Mouse (Mus musculus) stomach, embryonic 15.5 days (tissue): Measurements from ENCODE around the gene Cipc. TPM values are rescaled to one million over a fixed set of nuclear protein-coding genes. Genes with fewer than 3 reads are reported as not detected.

Experiments
- ATAC-seq: fragments of 200-750 bp; cut with Nextera tagmentation; 2 replicates; pipeline ENCODE4 v1.8.0; 2017; ENCODE audit warnings: low read depth, moderate number of reproducible peaks, moderate TSS enrichment; ENCODE audit not compliant: insufficient read depth, low FRiP score
- H3K27ac ChIP-seq: fragments of 300-500 bp; sonication (generic); 2 replicates; pipeline ENCODE4 v1.5.1; 2015; ENCODE audit warnings: mild to moderate bottlenecking, inconsistent platforms
- H3K27me3 ChIP-seq: fragments of 300-500 bp; sonication (generic); replicated peaks from 2 replicates; pipeline ENCODE4 v1.6.1; 2015; ENCODE audit warnings: inconsistent platforms
- H3K36me3 ChIP-seq: fragments of 300-500 bp; sonication (generic); 2 replicates; pipeline ENCODE4 v1.6.1; 2015; ENCODE audit warnings: inconsistent platforms
- H3K4me1 ChIP-seq: fragments of 300-500 bp; sonication (generic); 2 replicates; pipeline ENCODE4 v1.6.1; 2015; ENCODE audit warnings: inconsistent platforms
- H3K4me2 ChIP-seq: fragments of 300-500 bp; sonication (generic); 2 replicates; pipeline ENCODE4 v1.6.1; 2015; ENCODE audit warnings: mild to moderate bottlenecking, inconsistent platforms
- H3K4me3 ChIP-seq: fragments of 300-500 bp; sonication (generic); replicated peaks from 2 replicates; pipeline ENCODE4 v1.5.1; 2015; ENCODE audit warnings: inconsistent platforms
- H3K9ac ChIP-seq: fragments of 300-500 bp; sonication (generic); 2 replicates; pipeline ENCODE4 v1.6.1; 2015; ENCODE audit warnings: inconsistent platforms
- H3K9me3 ChIP-seq: fragments of 300-500 bp; sonication (generic); 2 replicates; pipeline ENCODE4 v1.6.1; 2016; ENCODE audit warnings: inconsistent platforms
- whole genome bisulfite sequencing: fragments of 180-500 bp; shearing (Covaris S2); methylation state at CpG from one replicate; pipeline ENCODE4 v1.1.7; 2015; 5-methylcytosine and 5-hydroxymethylcytosine counted together
- polyA plus RNA-seq: library from polyadenylated mRNA; unstranded; fragments of >200 nt; fragmentation: Nextera tagmentation; extraction: Ambion mirVana; gene quantifications from 2 replicates; pipeline ENCODE4 v1.2.1, GENCODE M21; 2015

Cipc gene
- polyA plus RNA-seq, 1 experiment from 2014 or later, result 15.4 TPM

GRCm38 (mm10) chr12:86986562-86986961 lies 39.7 kb downstream of the Cipc start:
- no peak for ATAC-seq
- Histone ChIP-seq H3K36me3 (no peaks in the 10 kb centered on the region), H3K9ac (no peak overlapping the region), H3K4me1 (peaks cover 19% of the 10 kb centered on the region), H3K27me3 (peaks cover 80% of the 10 kb centered on the region), H3K27ac (no peak overlapping the region), H3K4me2 (no peak overlapping the region), H3K9me3 (no peaks in the 10 kb centered on the region), H3K4me3 (no peak overlapping the region)
- WGBS, result 64% methylated on average over 4 of the region's 4 CpGs

GRCm38 (mm10) chr12:86988227-86988626 lies 41.4 kb downstream of the Cipc start:
- H3K9ac ChIP-seq, result no peak overlapping the region
- H3K27me3 ChIP-seq, result peaks cover 82% of the 10 kb centered on the region
- H3K27ac ChIP-seq, result no peak overlapping the region
- no peaks in the 10 kb centered on the region for H3K36me3 ChIP-seq
- H3K4me3 ChIP-seq, result no peak overlapping the region
- H3K9me3 ChIP-seq, result no peaks in the 10 kb centered on the region
- WGBS, result 42% methylated on average over 16 of the region's 16 CpGs
- H3K4me1 ChIP-seq, result peaks cover 16% of the 10 kb centered on the region
- no peak overlapping the region for H3K4me2 ChIP-seq
- no peak for ATAC-seq

- 10% methylated on average over 15 of the region's 15 CpGs for WGBS
- Histone ChIP-seq H3K4me2 (no peak overlapping the region), H3K27ac (no peak overlapping the region), H3K4me1 (peaks cover 11% of the 10 kb centered on the region), H3K27me3 (peaks cover 73% of the 10 kb centered on the region), H3K9me3 (no peaks in the 10 kb centered on the region), H3K36me3 (no peaks in the 10 kb centered on the region), H3K9ac (no peak overlapping the region), H3K4me3 (0 out of 2 replicates have a peak overlapping the region, but pooled peaks have one; percentile 22)
- ATAC-seq, result no peak
Observed at GRCm38 (mm10) chr12:86989378-86989777, 42.5 kb downstream of the Cipc start.

GRCm38 (mm10) chr12:86989890-86990754 lies 43.3 kb downstream of the Cipc start, which contains the start of gene Zdhhc22:
Gene Zdhhc22, minus strand, starts transcription at chr12:86990430.
- 1% methylated on average over 62 of the region's 68 CpGs for WGBS

GRCm38 (mm10) chr12:86990755-86991110 lies 43.9 kb downstream of the Cipc start:
- Histone ChIP-seq H3K4me3 (no peak overlapping the region), H3K9ac (no peak overlapping the region), H3K27ac (no peak overlapping the region), H3K36me3 (no peaks in the 10 kb centered on the region), H3K4me1 (peaks cover 11% of the 10 kb centered on the region), H3K4me2 (no peak overlapping the region), H3K9me3 (no peaks in the 10 kb centered on the region), H3K27me3 (peaks cover 60% of the 10 kb centered on the region)
- 27% methylated on average over 2 of the region's 2 CpGs for WGBS
- ATAC-seq, result no peak

More at GRCm38 (mm10) chr12:86989890-86990754, 43.3 kb downstream of the Cipc start, which contains the start of gene Zdhhc22:
- peaks cover 65% of the 10 kb centered on the region for H3K27me3 ChIP-seq
- H3K27ac ChIP-seq, result no peak within 1 kb of the TSS
- no peaks in the 10 kb centered on the region for H3K36me3 ChIP-seq
- peak; percentile 37; the same call in 1 of the 2 replicates for ATAC-seq
- peak within 1 kb of the TSS; percentile 50 for H3K4me2 ChIP-seq
- H3K4me1 ChIP-seq, result peaks cover 11% of the 10 kb centered on the region
- H3K4me3 ChIP-seq, result peak within 1 kb of the TSS; percentile 22
- H3K9ac ChIP-seq, result no peak within 1 kb of the TSS
- no peaks in the 10 kb centered on the region for H3K9me3 ChIP-seq

GRCm38 (mm10) chr12:86994166-86994565 lies 47.3 kb downstream of the Cipc start:
- Histone ChIP-seq H3K9me3 (no peaks in the 10 kb centered on the region), H3K4me2 (no peak overlapping the region), H3K27ac (no peak overlapping the region), H3K27me3 (peaks cover 36% of the 10 kb centered on the region), H3K36me3 (no peaks in the 10 kb centered on the region), H3K4me3 (no peak overlapping the region), H3K4me1 (peaks cover 11% of the 10 kb centered on the region), H3K9ac (no peak overlapping the region)
- 33% methylated on average over 4 of the region's 4 CpGs for WGBS
- no peak for ATAC-seq

DNA sequence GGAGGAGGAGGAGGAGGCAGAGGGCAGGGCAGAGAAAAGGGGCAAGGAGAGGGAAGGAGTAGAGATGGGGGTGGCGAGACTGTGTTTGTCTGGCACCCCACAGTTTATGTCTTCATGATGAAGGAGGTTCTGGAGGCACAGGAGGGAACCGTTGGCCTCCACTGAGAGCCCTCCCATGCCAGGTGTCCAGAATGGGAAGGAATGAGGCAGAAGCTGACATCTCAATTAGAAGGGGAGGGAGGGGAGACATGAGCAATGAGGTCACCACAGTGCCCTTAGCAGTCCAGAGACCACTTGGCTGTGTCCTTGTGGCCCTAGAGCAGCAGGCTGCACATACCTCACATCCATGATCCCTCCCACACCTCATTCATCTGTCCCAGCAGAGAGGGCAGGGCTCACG lies 47.9 kb downstream of the Cipc start:
- no peak for ATAC-seq
- Histone ChIP-seq H3K4me3 (no peak overlapping the region), H3K4me1 (peaks cover 7% of the 10 kb centered on the region), H3K36me3 (no peaks in the 10 kb centered on the region), H3K4me2 (no peak overlapping the region), H3K27ac (no peak overlapping the region), H3K9me3 (no peaks in the 10 kb centered on the region), H3K9ac (no peak overlapping the region), H3K27me3 (peaks cover 30% of the 10 kb centered on the region)
- 51% methylated on average over 3 of the region's 3 CpGs for WGBS

DNA sequence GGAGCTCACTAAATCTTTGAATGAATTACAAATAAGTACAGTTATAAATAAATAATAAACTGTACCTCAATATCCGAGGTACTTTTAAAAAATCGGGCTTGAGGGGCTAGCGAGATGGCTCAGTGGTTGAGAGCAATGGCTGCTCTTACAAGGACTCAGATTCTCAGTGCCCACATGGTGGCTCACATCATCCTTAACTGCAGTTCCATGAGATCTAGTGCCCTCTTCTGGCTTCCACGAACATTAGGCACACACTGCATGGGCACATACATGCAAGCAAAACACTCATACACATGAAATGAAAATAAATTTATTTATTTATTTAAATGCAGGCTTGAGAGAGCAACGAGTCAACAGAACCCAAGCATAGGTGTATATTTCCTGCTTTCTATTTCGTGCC lies 49.1 kb downstream of the Cipc start:
- no peaks in the 10 kb centered on the region for H3K4me1 ChIP-seq
- H3K9ac ChIP-seq, result no peak overlapping the region
- no peak overlapping the region for H3K27ac ChIP-seq
- no peaks in the 10 kb centered on the region for H3K36me3 ChIP-seq
- no peak overlapping the region for H3K4me3 ChIP-seq
- H3K9me3 ChIP-seq, result no peaks in the 10 kb centered on the region
- no peak overlapping the region for H3K4me2 ChIP-seq
- no peak for ATAC-seq
- peaks cover 19% of the 10 kb centered on the region for H3K27me3 ChIP-seq
- 67% methylated on average over 6 of the region's 6 CpGs for WGBS

- H3K9me3 ChIP-seq, result no peaks in the 10 kb centered on the region
- H3K4me1 ChIP-seq, result no peaks in the 10 kb centered on the region
- H3K36me3 ChIP-seq, result no peaks in the 10 kb centered on the region
- no peak overlapping the region for H3K4me2 ChIP-seq
- no peak overlapping the region for H3K27ac ChIP-seq
- H3K9ac ChIP-seq, result no peak overlapping the region
- ATAC-seq, result no peak
- H3K27me3 ChIP-seq, result 0 out of 2 replicates have a peak, but pooled peaks cover 3% of the 10 kb centered on the region
- H3K4me3 ChIP-seq, result no peak overlapping the region
- WGBS, result 81% methylated on average over 4 of the region's 4 CpGs
Observed at GRCm38 (mm10) chr12:86998699-86999098, 51.9 kb downstream of the Cipc start.

GRCm38 (mm10) chr12:86999283-86999820 lies 52.5 kb downstream of the Cipc start:
- Histone ChIP-seq H3K4me1 (no peaks in the 10 kb centered on the region), H3K9me3 (no peaks in the 10 kb centered on the region), H3K27ac (no peak overlapping the region), H3K9ac (no peak overlapping the region), H3K4me2 (no peak overlapping the region), H3K4me3 (no peak overlapping the region), H3K36me3 (no peaks in the 10 kb centered on the region), H3K27me3 (no peaks in the 10 kb centered on the region)
- no peak for ATAC-seq
- 62% methylated on average over 10 of the region's 10 CpGs for WGBS

- Histone ChIP-seq H3K36me3 (no peaks in the 10 kb centered on the region), H3K4me1 (no peaks in the 10 kb centered on the region), H3K27ac (no peak overlapping the region), H3K27me3 (no peaks in the 10 kb centered on the region), H3K9me3 (no peaks in the 10 kb centered on the region), H3K4me3 (no peak overlapping the region), H3K4me2 (no peak overlapping the region), H3K9ac (no peak overlapping the region)
- WGBS, result 52% methylated on average over 5 of the region's 5 CpGs
- ATAC-seq, result no peak
Observed at GRCm38 (mm10) chr12:87000151-87000839, 53.5 kb downstream of the Cipc start.

DNA sequence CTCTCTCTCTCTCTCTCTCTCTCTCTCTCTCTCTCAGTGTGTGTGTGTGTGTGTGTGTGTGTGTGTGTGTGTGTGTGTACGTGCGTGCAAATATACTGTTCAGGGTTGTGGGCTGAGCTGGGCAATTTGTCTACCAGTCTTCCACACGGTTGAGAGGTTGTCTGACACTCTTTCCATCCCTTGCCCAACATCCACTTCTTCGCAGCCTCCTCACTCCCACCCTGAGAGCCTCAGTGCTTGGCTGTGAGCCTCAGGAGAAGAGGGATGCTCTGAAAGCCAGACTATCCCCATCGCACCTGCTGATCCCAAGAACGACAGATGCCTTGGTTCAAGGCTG lies 54.0 kb downstream of the Cipc start:
- 37% methylated on average over 6 of the region's 6 CpGs for whole genome bisulfite sequencing
- no peak overlapping the region for H3K4me3 ChIP-seq
- no peak overlapping the region for H3K9ac ChIP-seq
- no peaks in the 10 kb centered on the region for H3K36me3 ChIP-seq
- no peak overlapping the region for H3K4me2 ChIP-seq
- H3K27ac ChIP-seq, result no peak overlapping the region
- H3K9me3 ChIP-seq, result no peaks in the 10 kb centered on the region
- ATAC-seq, result no peak
- no peaks in the 10 kb centered on the region for H3K27me3 ChIP-seq
- H3K4me1 ChIP-seq, result no peaks in the 10 kb centered on the region
